29 mouse cellular contexts compared by ENCODE assay signal in genomic region chr11:89718491-89718982, GRCm38 (mm10). TPM values are rescaled to one million over a fixed set of nuclear protein-coding genes. Genes with fewer than 3 reads are reported as not detected.
DNase-seq lines count a peak whose midpoint lies in the region; ATAC-seq and TF ChIP-seq lines count a peak whose summit lies in the region.
"Had no signal": no experiment of that assay in that cellular context is flagged by ENCODE, and none has a peak within 500 bp of the region (broad histone marks: within the 10 kb centered on the region; RNA-seq: fewer than 3 reads in every experiment).

No protein-coding gene starts in this region.

- DNase-seq in midbrain, embryonic 14.5 days: peak; percentile 39
- peak; percentile 82 for DNase-seq in brain, embryonic 14.5 days (ENCODE audit: low read depth)
- DNase-seq in forelimb bud, embryonic 11.5 days (ENCODE audit: low read depth, low spot score): peak; percentile 43
- no peak for DNase-seq in urinary bladder, adult 2 months (ENCODE audit: low spot score)
- DNase-seq: adrenal gland, postnatal 14 days; cerebellum, adult 2 months; cerebellum, postnatal 14 days; heart, postnatal 10 days; kidney, adult 2 months; kidney, postnatal 36 days; lung, postnatal 4 days; right cerebral cortex, postnatal 4 days; thymus, adult 18-20 months; thymus, postnatal 25 days had no signal

- H3K4me1 ChIP-seq in forebrain, embryonic 15.5 days: peaks cover 14% of the 10 kb centered on the region
- H3K4me1 ChIP-seq in forebrain, embryonic 12.5 days: peaks cover 14% of the 10 kb centered on the region; the same call in 1 of the 2 replicates
- H3K4me1 ChIP-seq in midbrain, embryonic 14.5 days (ENCODE audit: control insufficient read depth, insufficient read depth, low read length): 0 out of 2 replicates have a peak, but pooled peaks cover 5% of the 10 kb centered on the region
- 0 out of 2 replicates have a peak, but pooled peaks cover 6% of the 10 kb centered on the region for H3K4me1 ChIP-seq in midbrain, embryonic 15.5 days
- H3K4me1 ChIP-seq: heart, embryonic 13.5 days; hindbrain, embryonic 10.5 days; intestine, embryonic 15.5 days; liver, embryonic 15.5 days; megakaryocyte, embryonic 14.5 days; neural tube, embryonic 13.5 days had no signal

- ATAC-seq in forebrain, embryonic 15.5 days (replicated peaks): 0 out of 2 replicates have a peak, but pooled peaks have one; percentile 8
- no peak; the same call in 1 of the 2 replicates for ATAC-seq in forebrain, embryonic 12.5 days (ENCODE audit: low FRiP score)
- no peak for ATAC-seq in midbrain, embryonic 14.5 days (ENCODE audit: low FRiP score, low TSS enrichment)
- ATAC-seq in midbrain, embryonic 15.5 days (replicated peaks): no peak
- ATAC-seq: CD4-positive, CD25-positive, alpha-beta regulatory T cell, adult 4 months; hindbrain, embryonic 16.5 days; intestine, embryonic 15.5 days had no signal

- no peaks in the 10 kb centered on the region for H3K36me3 ChIP-seq in forebrain, embryonic 15.5 days
- no peaks in the 10 kb centered on the region for H3K36me3 ChIP-seq in forebrain, embryonic 12.5 days (replicated peaks)
- H3K36me3 ChIP-seq in midbrain, embryonic 14.5 days (ENCODE audit: control insufficient read depth, insufficient read depth, low read length): no peaks in the 10 kb centered on the region
- H3K36me3 ChIP-seq in midbrain, embryonic 15.5 days (replicated peaks): no peaks in the 10 kb centered on the region
- H3K36me3 ChIP-seq: heart, embryonic 13.5 days; hindbrain, embryonic 10.5 days; intestine, embryonic 15.5 days; liver, embryonic 15.5 days; neural tube, embryonic 13.5 days had no signal

- no peak overlapping the region for H3K27ac ChIP-seq in forebrain, embryonic 15.5 days (replicated peaks)
- H3K27ac ChIP-seq in forebrain, embryonic 12.5 days: no peak overlapping the region
- no peak overlapping the region for H3K27ac ChIP-seq in midbrain, embryonic 14.5 days (replicated peaks; ENCODE audit: low read depth, low read length)
- H3K27ac ChIP-seq in midbrain, embryonic 15.5 days: no peak overlapping the region
- H3K27ac ChIP-seq: heart, embryonic 13.5 days; hindbrain, embryonic 10.5 days; intestine, embryonic 15.5 days; liver, embryonic 15.5 days; neural tube, embryonic 13.5 days; stomach, postnatal 0 days had no signal

- H3K27me3 ChIP-seq in forebrain, embryonic 15.5 days: no peaks in the 10 kb centered on the region
- no peaks in the 10 kb centered on the region; the same call in 1 of the 2 replicates for H3K27me3 ChIP-seq in forebrain, embryonic 12.5 days
- H3K27me3 ChIP-seq in midbrain, embryonic 14.5 days (ENCODE audit: control insufficient read depth, insufficient read depth, low read length): no peaks in the 10 kb centered on the region
- H3K27me3 ChIP-seq in midbrain, embryonic 15.5 days (replicated peaks): no peaks in the 10 kb centered on the region
- H3K27me3 ChIP-seq: heart, embryonic 13.5 days; intestine, embryonic 15.5 days; liver, embryonic 15.5 days; megakaryocyte, embryonic 14.5 days; neural tube, embryonic 13.5 days had no signal

- H3K9me3 ChIP-seq in forebrain, embryonic 15.5 days: no peaks in the 10 kb centered on the region
- H3K9me3 ChIP-seq in forebrain, embryonic 12.5 days: no peaks in the 10 kb centered on the region
- H3K9me3 ChIP-seq in midbrain, embryonic 14.5 days (ENCODE audit: control insufficient read depth, low read length): no peaks in the 10 kb centered on the region
- no peaks in the 10 kb centered on the region for H3K9me3 ChIP-seq in midbrain, embryonic 15.5 days
- H3K9me3 ChIP-seq: hindbrain, embryonic 10.5 days; intestine, embryonic 15.5 days; liver, embryonic 15.5 days; megakaryocyte, embryonic 14.5 days had no signal

- TF ChIP-seq POLR2A in brain, embryonic 14.5 days (IDR thresholded peaks at IDR 0.05; ENCODE audit: borderline replicate concordance, extremely low read depth, insufficient read depth, insufficient read length, poor library complexity, severe bottlenecking): no peak

- no peak overlapping the region for H3K9ac ChIP-seq in forebrain, embryonic 15.5 days (replicated peaks)
- H3K9ac ChIP-seq in forebrain, embryonic 12.5 days: no peak overlapping the region
- H3K9ac ChIP-seq in midbrain, embryonic 14.5 days (replicated peaks; ENCODE audit: low read length): no peak overlapping the region
- H3K9ac ChIP-seq in midbrain, embryonic 15.5 days: no peak overlapping the region
- H3K9ac ChIP-seq: heart, embryonic 13.5 days; intestine, embryonic 15.5 days; liver, embryonic 15.5 days; lung, embryonic 14.5 days; neural tube, embryonic 13.5 days had no signal

- no peak overlapping the region for H3K4me3 ChIP-seq in forebrain, embryonic 15.5 days
- no peak overlapping the region for H3K4me3 ChIP-seq in forebrain, embryonic 12.5 days (replicated peaks)
- no peak overlapping the region for H3K4me3 ChIP-seq in midbrain, embryonic 14.5 days (replicated peaks; ENCODE audit: low read depth, low read length)
- H3K4me3 ChIP-seq in midbrain, embryonic 15.5 days: no peak overlapping the region
- H3K4me3 ChIP-seq: heart, embryonic 13.5 days; hindbrain, embryonic 10.5 days; intestine, embryonic 15.5 days; liver, embryonic 15.5 days; megakaryocyte, embryonic 14.5 days; neural tube, embryonic 13.5 days had no signal

- WGBS in forebrain, embryonic 15.5 days: 14% methylated on average over 14 of the region's 14 CpGs
- WGBS in forebrain, embryonic 12.5 days: 39% methylated on average over 14 of the region's 14 CpGs
- WGBS in midbrain, embryonic 14.5 days: 66% methylated on average over 14 of the region's 14 CpGs
- WGBS in midbrain, embryonic 15.5 days: 60% methylated on average over 14 of the region's 14 CpGs

- H3K4me2 ChIP-seq in forebrain, embryonic 15.5 days (replicated peaks): 0 out of 2 replicates have a peak overlapping the region, but pooled peaks have one; percentile 1
- no peak overlapping the region for H3K4me2 ChIP-seq in forebrain, embryonic 12.5 days
- H3K4me2 ChIP-seq in midbrain, embryonic 14.5 days (ENCODE audit: low read length): no peak overlapping the region
- no peak overlapping the region for H3K4me2 ChIP-seq in midbrain, embryonic 15.5 days
- H3K4me2 ChIP-seq: heart, embryonic 13.5 days; intestine, embryonic 15.5 days; liver, embryonic 15.5 days; lung, embryonic 14.5 days; neural tube, embryonic 13.5 days had no signal

- TF ChIP-seq CTCF in brain, embryonic 14.5 days (IDR thresholded peaks at IDR 0.05; ENCODE audit: borderline replicate concordance, extremely low read depth, insufficient read depth, insufficient read length): no peak

RNA-seq across cellular contexts. Expression of gene Ankfn1, which starts 58.9 kb away (rescaled TPM):
- polyA plus RNA-seq in forebrain, embryonic 15.5 days (2015; fragmentation: Nextera tagmentation; extraction: Ambion mirVana): 4.2 and 4.6 TPM in 2 replicates
- 3.5 and 4.1 TPM in 2 replicates for polyA plus RNA-seq in forebrain, embryonic 12.5 days (2016; fragmentation: Nextera tagmentation; extraction: Ambion mirVana)
- polyA plus RNA-seq in midbrain, embryonic 14.5 days (2014; fragmentation: Nextera tagmentation; extraction: Ambion mirVana): 5.9 and 6.7 TPM in 2 replicates
- 5.5 and 6.5 TPM in 2 replicates for polyA plus RNA-seq in midbrain, embryonic 15.5 days (2015; fragmentation: Nextera tagmentation; extraction: Ambion mirVana)
- 3.7 and 6.5 TPM in 2 replicates for polyA plus RNA-seq in brain, embryonic 14.5 days (2012; rRNA removed)
- polyA plus RNA-seq in urinary bladder, adult 2 months (2012; rRNA removed): 26.4 and 27.0 TPM in 2 replicates
- polyA plus RNA-seq: CD4-positive, CD25-positive, alpha-beta regulatory T cell, adult 4 months; liver, adult 2 months; liver, embryonic 15.5 days; spleen, adult 2 months had no signal
